Mouse (Mus musculus): ENCODE results near the gene Serpina3n. TPM values are rescaled to one million over a fixed set of nuclear protein-coding genes. Genes with fewer than 3 reads are reported as not detected.
"Not testable (repeated sequence)": the region's sequence is repeated elsewhere in the genome, so short reads cannot be mapped to it uniquely, and the experiment has no call there.

The Serpina3n gene
- polyA plus RNA-seq, 1 experiment from 2014 or later: 0.45 TPM

- WGBS: 76% methylated on average over 20 of the region's 20 CpGs
- ATAC-seq (replicated peaks; ENCODE audit: insufficient number of reproducible peaks, insufficient read depth, low FRiP score, low read depth): no peak
- H3K4me3 ChIP-seq: no peak overlapping the region
Measured at GRCm38 (mm10) chr12:104433951-104434735, 27.6 kb downstream of the Serpina3n start.

DNA sequence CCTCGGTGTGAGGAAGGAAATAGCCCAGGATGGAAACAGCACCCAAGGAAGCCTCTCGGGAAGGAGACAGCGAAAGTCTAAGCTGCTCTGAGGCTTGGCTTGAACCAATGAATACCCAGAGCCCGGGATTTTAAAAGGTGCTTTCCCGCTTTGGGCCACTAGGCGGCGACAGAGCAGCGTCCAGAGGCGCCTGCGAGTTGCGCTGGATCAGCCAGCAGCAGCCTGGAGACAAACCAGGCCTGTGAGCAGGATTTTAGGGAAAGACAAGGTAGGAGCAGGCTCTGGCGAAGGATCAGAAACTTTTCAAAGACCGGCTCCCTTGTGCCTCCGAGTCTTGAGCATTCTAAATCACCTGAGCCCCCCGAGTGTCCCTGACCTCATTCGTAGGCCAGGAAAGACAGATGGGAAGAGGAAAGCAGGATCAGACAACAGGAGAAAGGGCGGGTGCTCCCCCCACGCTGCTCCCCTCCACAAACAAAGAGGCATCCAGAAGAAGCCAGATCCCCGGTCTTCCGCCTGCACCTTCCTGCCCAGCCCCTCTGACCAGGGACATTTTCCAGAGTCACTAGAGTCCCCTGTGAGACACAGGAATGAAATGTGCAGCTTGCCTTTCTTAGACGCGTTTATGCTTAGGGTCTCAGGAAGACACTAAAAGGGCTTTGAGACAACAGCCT, 33.7 kb downstream of the Serpina3n start:
- H3K9me3 ChIP-seq (replicated peaks): no peaks in the 10 kb centered on the region
- peaks cover 3% of the 10 kb centered on the region; the same call in 1 of the 2 replicates for H3K4me1 ChIP-seq (replicated peaks)
- H3K27me3 ChIP-seq: peaks cover 31% of the 10 kb centered on the region
- no peak overlapping the region for H3K27ac ChIP-seq
- H3K36me3 ChIP-seq: no peaks in the 10 kb centered on the region
- 9% methylated on average over 22 of the region's 22 CpGs for WGBS
- no peak for ATAC-seq (replicated peaks; ENCODE audit: insufficient number of reproducible peaks, insufficient read depth, low FRiP score, low read depth)
- H3K4me2 ChIP-seq: no peak overlapping the region
- no peak overlapping the region for H3K4me3 ChIP-seq
- no peak overlapping the region for H3K9ac ChIP-seq

More at GRCm38 (mm10) chr12:104433951-104434735, 27.6 kb downstream of the Serpina3n start:
- Histone ChIP-seq H3K27me3 (peaks cover 9% of the 10 kb centered on the region), H3K27ac (no peak overlapping the region), H3K9ac (no peak overlapping the region), H3K9me3 (replicated peaks) (no peaks in the 10 kb centered on the region), H3K4me2 (no peak overlapping the region), H3K36me3 (no peaks in the 10 kb centered on the region), H3K4me1 (replicated peaks) (no peaks in the 10 kb centered on the region)

DNA sequence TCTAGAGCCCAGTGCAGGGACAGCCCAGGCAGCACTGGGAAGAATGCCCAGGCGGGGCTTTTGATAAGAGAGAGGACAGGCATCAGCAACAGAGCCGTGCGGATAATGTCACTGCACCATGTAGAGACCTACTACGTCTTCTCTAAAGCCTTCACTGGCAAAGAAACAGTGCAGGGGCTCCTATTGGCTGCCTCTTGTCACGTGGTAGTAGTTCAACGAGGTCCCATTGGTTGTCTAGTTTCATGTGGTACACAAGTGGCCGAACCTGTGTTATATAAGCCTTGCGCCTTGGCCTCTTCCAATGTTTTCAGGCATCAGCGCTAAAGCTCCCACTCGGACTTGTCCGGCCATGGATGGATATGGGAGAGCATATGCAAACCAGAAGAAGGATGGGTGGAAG, 37.2 kb downstream of the Serpina3n start:
- Histone ChIP-seq H3K4me1 (replicated peaks) (peaks cover 3% of the 10 kb centered on the region; the same call in 1 of the 2 replicates), H3K27me3 (peaks cover 34% of the 10 kb centered on the region), H3K27ac (no peak overlapping the region), H3K4me3 (no peak overlapping the region), H3K4me2 (no peak overlapping the region), H3K36me3 (no peaks in the 10 kb centered on the region), H3K9ac (no peak overlapping the region), H3K9me3 (replicated peaks) (no peaks in the 10 kb centered on the region)
- no peak for ATAC-seq (replicated peaks; ENCODE audit: insufficient number of reproducible peaks, insufficient read depth, low FRiP score, low read depth)
- WGBS: 67% methylated on average over 11 of the region's 11 CpGs

DNA sequence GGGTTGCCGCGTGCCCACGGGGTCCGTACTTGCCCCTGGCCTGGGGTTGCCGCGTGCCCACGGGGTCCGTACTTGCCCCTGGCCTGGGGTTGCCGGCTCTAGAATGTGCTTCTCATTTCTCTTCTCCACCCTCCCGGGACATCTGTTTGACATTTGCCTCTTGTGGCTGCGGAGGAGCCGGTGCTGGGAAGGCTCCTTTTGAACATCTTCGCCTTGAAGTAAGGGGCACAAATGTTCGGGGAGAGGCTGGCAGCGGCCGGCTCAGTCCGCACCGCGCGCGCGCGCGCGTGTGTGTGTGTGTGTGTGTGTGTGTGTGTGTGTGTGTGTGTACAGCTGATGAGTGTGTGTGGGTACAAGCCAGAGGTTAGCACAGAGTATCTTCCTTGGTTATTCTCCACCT, 40.5 kb downstream of the Serpina3n start:
- not testable (repeated sequence) for H3K27ac ChIP-seq; H3K4me3 ChIP-seq; H3K4me2 ChIP-seq; H3K4me1 ChIP-seq (replicated peaks); H3K9ac ChIP-seq; H3K36me3 ChIP-seq; ATAC-seq (replicated peaks; ENCODE audit: insufficient number of reproducible peaks, insufficient read depth, low FRiP score, low read depth); H3K9me3 ChIP-seq (replicated peaks)
- WGBS: 73% methylated on average over 25 of the region's 25 CpGs
- H3K27me3 ChIP-seq: peaks cover 18% of the 10 kb centered on the region

- H3K4me3 ChIP-seq: no peak overlapping the region
- H3K36me3 ChIP-seq: no peaks in the 10 kb centered on the region
- no peaks in the 10 kb centered on the region for H3K9me3 ChIP-seq (replicated peaks)
- peaks cover 25% of the 10 kb centered on the region for H3K27me3 ChIP-seq
- no peak for ATAC-seq (replicated peaks; ENCODE audit: insufficient number of reproducible peaks, insufficient read depth, low FRiP score, low read depth)
- no peak overlapping the region for H3K4me2 ChIP-seq
- H3K9ac ChIP-seq: no peak overlapping the region
- 32% methylated on average over 13 of the region's 13 CpGs for WGBS
- no peak overlapping the region for H3K27ac ChIP-seq
- H3K4me1 ChIP-seq (replicated peaks): no peaks in the 10 kb centered on the region
Measured at GRCm38 (mm10) chr12:104448099-104448498, 41.6 kb downstream of the Serpina3n start.

DNA sequence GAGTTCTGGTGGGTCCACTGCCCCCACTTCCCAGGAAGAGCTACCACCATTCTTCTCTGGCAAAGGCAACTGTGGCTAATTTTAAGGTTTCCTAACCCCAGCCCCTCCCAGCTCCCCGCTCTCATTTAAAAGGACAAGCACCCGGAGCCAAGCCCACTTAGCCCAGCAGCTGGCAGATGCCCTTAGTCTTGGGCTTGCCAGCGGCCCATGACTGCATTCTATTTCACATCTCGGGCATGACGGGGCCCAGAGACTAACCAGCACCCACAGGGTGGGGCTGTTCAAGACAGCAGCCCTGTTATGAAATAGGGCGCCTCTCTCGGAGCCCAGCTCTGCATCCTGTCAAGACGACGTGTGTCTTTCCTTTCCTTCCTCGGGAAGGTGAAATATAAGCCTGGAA, 43.7 kb downstream of the Serpina3n start:
- peaks cover 20% of the 10 kb centered on the region for H3K27me3 ChIP-seq
- WGBS: 52% methylated on average over 10 of the region's 10 CpGs
- no peak for ATAC-seq (replicated peaks; ENCODE audit: insufficient number of reproducible peaks, insufficient read depth, low FRiP score, low read depth)

DNA sequence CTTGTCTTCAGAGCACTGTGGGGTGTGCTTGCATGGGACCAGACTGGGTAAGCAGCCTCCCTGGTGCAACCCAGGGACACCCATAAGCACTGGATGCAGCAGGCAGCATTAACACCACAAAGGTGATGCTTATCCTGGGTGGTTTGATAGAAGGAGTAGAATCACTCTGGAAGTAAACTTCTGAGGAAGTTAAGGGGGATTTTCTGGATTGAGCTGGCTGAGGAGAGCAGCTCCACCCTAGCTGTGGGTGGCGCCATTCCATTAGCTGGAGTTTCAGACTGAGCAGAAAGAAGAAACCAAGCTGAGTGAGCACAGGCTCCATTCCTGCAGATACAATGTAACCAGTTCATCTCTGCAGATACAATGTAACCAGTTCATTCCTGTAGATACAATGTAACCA, 46.5 kb downstream of the Serpina3n start:
- no peak for ATAC-seq (replicated peaks; ENCODE audit: insufficient number of reproducible peaks, insufficient read depth, low FRiP score, low read depth)
- Histone ChIP-seq H3K36me3 (no peaks in the 10 kb centered on the region), H3K27ac (no peak overlapping the region), H3K4me3 (no peak overlapping the region), H3K9me3 (replicated peaks) (no peaks in the 10 kb centered on the region), H3K9ac (no peak overlapping the region), H3K4me1 (replicated peaks) (no peaks in the 10 kb centered on the region), H3K27me3 (peaks cover 12% of the 10 kb centered on the region; the same call in 1 of the 2 replicates), H3K4me2 (no peak overlapping the region)
- WGBS: 28% methylated on average over 1 of the region's 1 CpGs

More for the DNA sequence above, 43.7 kb downstream of the Serpina3n start:
- Histone ChIP-seq H3K4me3 (no peak overlapping the region), H3K36me3 (no peaks in the 10 kb centered on the region), H3K4me1 (replicated peaks) (no peaks in the 10 kb centered on the region), H3K27ac (no peak overlapping the region), H3K9ac (no peak overlapping the region), H3K4me2 (no peak overlapping the region), H3K9me3 (replicated peaks) (no peaks in the 10 kb centered on the region)

DNA sequence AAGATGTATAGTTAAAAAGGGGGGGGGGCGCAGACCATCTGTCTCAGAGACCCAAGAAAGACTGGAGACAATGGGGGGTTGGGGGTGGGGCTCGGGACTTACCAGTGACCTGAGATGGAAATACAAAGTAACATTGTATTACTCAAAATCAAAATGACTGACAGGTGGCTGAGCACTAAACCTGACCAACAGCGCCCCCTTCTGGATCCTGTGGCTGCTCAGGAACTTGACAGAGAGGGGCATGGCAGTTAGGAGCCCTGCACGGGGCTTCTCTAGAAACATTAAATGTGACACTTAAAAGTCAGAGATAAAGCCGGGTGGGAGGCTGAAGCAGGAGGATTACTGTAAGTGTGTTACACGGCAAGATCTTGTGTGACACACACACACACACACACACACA, 52.8 kb downstream of the Serpina3n start:
- Histone ChIP-seq H3K4me2 (no peak overlapping the region), H3K9ac (no peak overlapping the region), H3K9me3 (replicated peaks) (no peaks in the 10 kb centered on the region), H3K4me1 (replicated peaks) (no peaks in the 10 kb centered on the region), H3K4me3 (no peak overlapping the region), H3K27me3 (0 out of 2 replicates have a peak, but pooled peaks cover 3% of the 10 kb centered on the region), H3K36me3 (no peaks in the 10 kb centered on the region), H3K27ac (no peak overlapping the region)
- no peak for ATAC-seq (replicated peaks; ENCODE audit: insufficient number of reproducible peaks, insufficient read depth, low FRiP score, low read depth)
- 58% methylated on average over 6 of the region's 6 CpGs for WGBS

DNA sequence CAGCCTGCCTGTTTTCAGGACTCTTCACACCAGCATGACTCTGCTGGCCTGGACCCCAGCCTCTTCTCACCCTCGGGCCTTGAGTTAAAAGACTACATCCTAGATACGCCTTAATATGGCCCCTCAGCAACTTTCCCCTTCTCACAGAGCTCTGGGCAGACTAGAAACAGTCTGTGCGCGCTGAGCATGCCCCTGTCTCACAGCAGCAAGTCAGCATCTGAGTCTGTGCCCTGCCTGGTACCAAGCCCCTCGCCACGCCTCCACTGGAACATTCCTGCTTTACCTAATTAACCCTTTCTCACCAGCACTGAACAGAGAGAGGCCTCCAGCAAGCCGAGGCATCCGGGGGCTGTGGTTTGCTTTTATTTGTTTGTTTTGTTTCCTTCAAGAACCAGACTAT, 54.8 kb downstream of the Serpina3n start:
- Histone ChIP-seq H3K4me1 (replicated peaks) (0 out of 2 replicates have a peak, but pooled peaks cover 2% of the 10 kb centered on the region), H3K4me3 (no peak overlapping the region), H3K27me3 (peaks cover 3% of the 10 kb centered on the region; the same call in 1 of the 2 replicates), H3K9ac (no peak overlapping the region), H3K27ac (no peak overlapping the region), H3K9me3 (replicated peaks) (no peaks in the 10 kb centered on the region), H3K4me2 (no peak overlapping the region), H3K36me3 (no peaks in the 10 kb centered on the region)
- ATAC-seq (replicated peaks; ENCODE audit: insufficient number of reproducible peaks, insufficient read depth, low FRiP score, low read depth): no peak
- WGBS: 31% methylated on average over 8 of the region's 8 CpGs
